Mouse (Mus musculus) neutrophil, adult 5-6 weeks (primary cell): Measurements from ENCODE around the gene Mgst3. TPM values are rescaled to one million over a fixed set of nuclear protein-coding genes. Genes with fewer than 3 reads are reported as not detected.
"Not testable (repeated sequence)": the region's sequence is repeated elsewhere in the genome, so short reads cannot be mapped to it uniquely, and the experiment has no call there.

Source experiments
- ATAC-seq: fragments of 151-379, 151-347 bp; 2 replicates; pipeline ENCODE4 v1.8.0; 2017; ENCODE audit warnings: mild to moderate bottlenecking, moderate TSS enrichment; ENCODE audit not compliant: insufficient number of reproducible peaks, poor library complexity, low FRiP score, severe bottlenecking; ENCODE audit errors: extremely low read depth
- total RNA-seq: library from RNA; stranded (forward); fragments of 200-1000 nt; gene quantifications from 2 replicates; pipeline ENCODE4 v1.2.3, GENCODE M21; 2017

Mgst3 gene
- total RNA-seq, 1 experiment from 2014 or later, result 3.5 TPM

DNA sequence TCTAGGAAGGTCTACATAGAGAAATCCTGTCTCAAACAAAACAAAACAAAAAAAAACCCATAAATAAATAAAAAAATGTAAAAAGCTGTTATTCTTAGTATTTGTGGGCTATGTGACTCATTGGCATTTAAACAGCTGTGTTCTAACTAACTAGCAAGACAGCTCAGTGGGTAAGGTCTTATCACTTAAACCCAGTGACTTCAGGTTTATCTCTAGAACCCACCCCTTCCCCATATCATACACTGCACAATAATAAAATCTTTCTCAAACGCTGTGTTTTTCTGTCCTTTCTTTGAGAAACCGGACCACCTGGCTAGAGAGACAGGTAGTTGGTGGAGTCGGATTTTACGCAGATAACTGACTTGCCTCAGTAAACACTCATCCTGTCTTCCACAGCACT lies 25.6 kb downstream of the Mgst3 start:
- no peak for ATAC-seq

- no peak for ATAC-seq
These were observed 27.0 kb downstream of the Mgst3 start for GRCm38 (mm10) chr1:167366621-167367020.

DNA sequence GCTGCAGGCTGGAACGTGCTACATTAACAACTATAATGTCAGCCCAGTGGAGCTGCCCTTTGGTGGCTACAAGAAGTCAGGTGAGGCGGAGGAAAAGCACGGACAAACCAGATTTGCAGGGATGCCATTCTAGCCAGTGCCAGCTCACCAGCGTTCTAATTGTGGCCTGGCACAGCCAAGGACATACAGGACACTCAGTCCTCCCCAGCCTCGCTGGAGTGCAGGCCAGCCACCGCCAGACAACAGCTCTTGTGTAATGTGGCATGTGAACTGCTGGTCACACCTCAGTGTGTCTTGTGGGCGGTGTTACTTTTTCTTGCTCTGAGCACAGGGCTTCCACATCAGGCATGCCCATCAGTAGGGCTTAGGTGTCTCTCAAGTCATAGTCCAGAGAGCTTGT lies 27.8 kb downstream of the Mgst3 start:
- ATAC-seq, result no peak

GRCm38 (mm10) chr1:167363322-167363721 lies 30.3 kb downstream of the Mgst3 start:
- ATAC-seq, result no peak

DNA sequence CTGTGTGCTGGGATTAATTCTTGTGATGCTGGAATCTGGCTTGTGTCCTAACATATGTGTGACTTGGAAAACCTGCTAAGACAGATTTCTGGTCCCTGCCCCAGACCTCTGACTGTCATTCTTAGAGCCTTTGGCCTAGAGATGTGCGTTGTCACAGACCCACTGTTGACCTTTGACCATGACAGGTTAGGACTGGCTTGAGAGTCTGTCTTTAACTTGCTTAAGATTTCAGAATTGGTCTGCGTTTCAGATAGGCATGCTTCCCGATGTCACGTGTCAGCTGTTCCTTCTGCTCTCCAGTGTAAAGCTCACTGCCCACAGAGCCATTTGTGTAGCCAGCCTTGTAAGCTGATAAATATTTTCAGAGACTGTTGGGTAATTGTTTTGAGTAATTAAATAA lies 30.8 kb downstream of the Mgst3 start:
- no peak for ATAC-seq

GRCm38 (mm10) chr1:167360268-167360667 lies 33.4 kb downstream of the Mgst3 start:
- ATAC-seq, result no peak

- no peak for ATAC-seq
These were observed 34.9 kb downstream of the Mgst3 start for GRCm38 (mm10) chr1:167358731-167359130.

DNA sequence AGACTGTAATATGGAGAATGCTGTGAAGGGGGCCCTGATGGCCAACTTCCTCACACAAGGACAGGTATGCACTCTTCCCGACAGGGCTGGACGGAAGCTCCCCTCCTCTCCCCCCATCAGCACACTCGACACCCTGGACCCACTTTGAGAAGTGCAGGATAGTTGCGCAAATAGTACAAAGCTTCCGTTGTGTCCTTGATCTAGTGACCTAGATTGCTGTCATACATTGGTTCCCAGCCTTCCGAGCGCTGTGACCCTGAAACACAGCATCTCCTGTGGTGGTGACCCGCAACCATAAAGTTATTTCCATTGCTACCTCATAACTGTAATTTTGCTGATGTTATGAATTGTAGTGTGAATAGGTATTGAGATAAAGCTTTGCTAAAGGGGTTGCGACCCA lies 36.3 kb downstream of the Mgst3 start:
- ATAC-seq, result no peak

DNA sequence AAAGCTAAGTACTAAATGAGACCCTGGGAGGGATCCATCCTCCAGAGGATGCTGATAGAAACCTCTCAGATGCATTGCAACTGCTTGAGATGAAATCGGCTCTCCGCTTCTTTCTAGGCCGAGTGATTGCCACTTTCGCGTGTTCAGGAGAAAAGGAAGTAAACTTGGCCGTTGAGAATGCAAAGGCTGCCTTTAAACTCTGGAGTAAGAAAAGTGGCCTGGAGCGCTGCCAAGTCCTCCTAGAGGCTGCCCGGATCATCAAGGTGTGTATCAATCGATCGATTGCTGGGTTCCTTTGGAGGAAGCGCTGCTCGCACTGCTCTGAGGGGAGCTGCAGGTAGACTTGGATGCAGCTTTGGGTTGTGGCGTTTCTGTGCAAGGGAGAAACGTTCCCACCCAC lies 41.2 kb downstream of the Mgst3 start:
- no peak for ATAC-seq

DNA sequence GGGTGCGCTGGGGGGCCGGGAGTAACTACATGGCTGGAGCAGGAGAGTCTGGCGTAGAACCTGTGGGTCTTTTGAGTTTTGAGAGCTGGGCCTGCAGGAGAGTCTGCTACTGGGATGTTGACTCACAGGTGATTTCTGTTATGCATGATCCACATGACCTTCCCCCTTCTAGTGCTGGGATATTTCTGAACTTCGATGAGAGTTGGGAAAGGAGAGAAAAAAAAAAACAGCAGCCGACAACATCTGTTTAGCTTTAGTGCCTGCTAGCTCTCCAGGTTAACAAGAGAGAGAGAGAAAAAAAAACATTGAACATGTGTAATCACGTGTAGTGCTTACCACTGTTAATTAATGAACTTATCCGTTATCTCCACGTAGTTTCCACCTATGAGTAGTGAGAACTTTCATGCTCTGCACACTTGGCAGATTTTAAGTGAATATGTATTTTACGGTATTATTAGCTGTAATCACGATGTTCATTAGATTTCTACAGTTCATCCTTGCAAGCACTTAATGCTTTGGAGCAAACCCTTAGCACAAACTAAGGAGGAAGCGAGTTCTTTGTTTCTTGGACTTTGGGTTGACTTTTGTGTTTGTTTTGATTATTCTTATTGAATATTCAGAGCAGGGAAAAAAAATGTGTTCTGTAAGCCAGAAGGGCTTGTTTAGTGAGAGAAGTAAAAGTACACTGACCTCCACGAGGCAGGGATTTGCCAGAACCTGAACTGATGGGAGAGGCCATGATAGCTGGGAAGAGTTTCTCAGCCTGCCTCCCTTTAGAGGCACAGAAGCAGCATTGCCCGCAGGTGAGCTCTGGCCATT lies 42.8 kb downstream of the Mgst3 start:
- no peak for ATAC-seq

DNA sequence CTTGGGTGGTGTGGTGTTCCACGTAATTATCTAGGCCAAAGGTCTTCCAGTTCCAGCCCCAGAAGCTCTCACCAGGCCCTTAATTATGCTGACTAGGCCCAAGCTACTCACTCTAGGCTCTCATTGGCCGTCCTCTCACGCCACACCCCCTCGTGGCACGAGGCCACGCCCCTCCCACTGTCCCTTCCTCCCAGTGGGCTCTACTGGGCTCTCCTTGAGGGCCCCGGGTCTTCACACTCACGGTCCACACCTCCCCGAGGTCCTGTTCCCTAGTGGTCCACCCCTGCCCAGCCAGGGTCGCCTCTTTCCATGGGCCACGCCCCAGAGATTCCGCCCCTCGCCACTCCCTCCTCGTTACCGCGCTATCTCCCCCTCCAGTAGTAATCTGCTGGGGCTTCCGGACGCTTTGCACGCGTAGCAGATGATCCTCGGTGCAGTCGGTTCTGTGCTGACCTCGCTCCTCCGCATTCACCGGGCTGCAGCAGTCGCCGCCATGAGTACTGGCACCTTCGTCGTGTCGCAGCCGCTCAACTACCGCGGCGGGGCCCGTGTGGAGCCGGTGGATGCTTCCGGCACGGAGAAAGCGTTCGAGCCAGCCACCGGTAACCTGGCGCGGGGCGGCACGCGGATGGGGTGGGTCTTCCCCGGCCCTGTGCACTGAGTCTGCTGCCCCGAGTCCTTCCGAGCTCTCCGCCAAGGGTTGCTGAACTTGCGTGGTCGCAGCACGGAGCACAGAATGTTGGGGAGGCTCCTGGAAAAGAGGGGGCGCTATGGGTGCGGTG lies 43.6 kb downstream of the Mgst3 start, which contains the start of gene Aldh9a1:
Aldh9a1 (plus strand) TSS at position 177 of the 782 bp plus-strand sequence.
- peak; percentile 96 for ATAC-seq

DNA sequence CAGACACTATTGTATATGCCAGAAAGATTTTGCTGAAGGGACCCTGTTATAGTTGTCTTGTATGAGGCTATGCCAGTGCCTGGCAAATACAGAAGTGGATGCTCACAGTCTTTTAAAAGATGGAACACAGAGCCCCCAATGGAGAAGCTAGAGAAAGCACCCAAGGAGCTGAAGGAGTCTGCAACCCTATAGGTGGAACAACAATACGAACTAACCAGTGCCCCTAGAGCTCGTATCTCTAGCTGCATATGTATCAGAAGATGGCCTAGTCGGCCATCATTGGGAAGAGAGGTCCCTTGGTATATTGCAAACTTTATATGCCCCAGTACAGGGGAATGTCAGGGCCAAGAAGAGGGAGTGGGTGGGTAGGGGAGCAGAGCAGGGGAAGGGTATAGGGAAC lies 44.4 kb downstream of the Mgst3 start:
- not testable (repeated sequence) for ATAC-seq

GRCm38 (mm10) chr1:167345994-167346520 lies 47.6 kb downstream of the Mgst3 start:
- ATAC-seq, result not testable (repeated sequence)

GRCm38 (mm10) chr1:167342831-167343230 lies 50.8 kb downstream of the Mgst3 start:
- ATAC-seq, result no peak

DNA sequence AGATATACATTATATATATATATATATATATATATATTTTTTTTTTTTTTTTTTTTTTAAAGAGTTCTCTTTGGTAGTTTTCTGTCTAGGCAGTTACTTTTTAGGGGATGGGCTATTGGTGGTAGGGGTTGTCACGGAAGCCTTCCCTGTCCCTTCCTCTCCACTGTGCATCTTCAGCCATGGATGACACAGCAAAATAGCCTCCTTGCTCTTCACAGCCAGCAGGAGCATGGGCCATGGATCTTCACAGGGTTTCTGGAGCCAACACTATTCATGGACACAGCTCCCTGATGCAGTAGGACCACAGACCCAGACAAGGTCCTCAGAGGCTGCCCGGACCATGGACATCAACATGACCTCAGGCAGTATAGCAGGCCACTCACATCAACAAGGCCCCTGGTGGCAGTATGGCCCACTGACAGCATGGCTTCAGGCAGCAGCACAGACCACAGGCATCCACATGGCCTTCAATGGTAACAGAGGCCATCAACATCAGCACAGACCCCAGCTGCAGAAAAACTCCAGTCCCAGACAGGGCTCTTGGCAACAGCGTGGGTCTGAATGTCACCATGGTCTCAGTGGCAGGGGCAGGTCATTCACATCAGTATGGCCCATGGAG lies 52.6 kb downstream of the Mgst3 start:
- ATAC-seq, result no peak

GRCm38 (mm10) chr1:167340111-167340787 lies 53.4 kb downstream of the Mgst3 start:
- peak; percentile 23; the same call in 1 of the 2 replicates for ATAC-seq

GRCm38 (mm10) chr1:167339177-167339781 lies 54.4 kb downstream of the Mgst3 start:
- peak; percentile 26; the same call in 1 of the 2 replicates for ATAC-seq

GRCm38 (mm10) chr1:167337463-167338095 lies 56.1 kb downstream of the Mgst3 start:
- ATAC-seq, result peak; percentile 82
